Mouse (Mus musculus) gastrocnemius, postnatal 14 days (tissue): Measurements from ENCODE around the gene Rad17. TPM values are rescaled to one million over a fixed set of nuclear protein-coding genes. Genes with fewer than 3 reads are reported as not detected.
A peak's percentile ranks its signal among the peaks of the same experiment; 100 is the strongest.

Experiments used
- DNase-seq: peaks from one replicate; pipeline ENCODE4 v3.0.0; 2021; ENCODE audit warnings: mixed read lengths
- intact Hi-C: fragments of 180-260 bp; cut with DNase I; formaldehyde crosslinking; loops from one replicate; pipeline ENCODE4 v1.15.1; 2025; ENCODE audit warnings: low total_unique reads
- total RNA-seq, 2 experiments: library from RNA; stranded (reverse); gene quantifications; 2 replicates each; pipeline ENCODE4 v1.2.3; 2021

Gene Rad17
- total RNA-seq, 2 experiments from 2014 or later: 8.3 to 9.0 TPM

- intact Hi-C loops: no loop called here
- DNase-seq: no peak
Observed at GRCm38 (mm10) chr13:100617583-100617982, 33.3 kb downstream of the Rad17 start.

GRCm38 (mm10) chr13:100616181-100617087 is 34.4 kb downstream of the Rad17 start, which contains the start of gene Marveld2:
TSS of gene Marveld2 (minus strand) at chr13:100616971.
- intact Hi-C loops: no loop called here

GRCm38 (mm10) chr13:100612903-100613302 is 37.9 kb downstream of the Rad17 start:
- intact Hi-C loops: no loop called here
- DNase-seq: no peak

More at GRCm38 (mm10) chr13:100616181-100617087, 34.4 kb downstream of the Rad17 start, which contains the start of gene Marveld2:
- DNase-seq: peak; percentile 44

GRCm38 (mm10) chr13:100612251-100612650 is 38.6 kb downstream of the Rad17 start:
- DNase-seq: no peak

GRCm38 (mm10) chr13:100611266-100611665 is 39.6 kb downstream of the Rad17 start:
- intact Hi-C loops: no loop called here
- DNase-seq: no peak

More at GRCm38 (mm10) chr13:100612251-100612650, 38.6 kb downstream of the Rad17 start:
- intact Hi-C loops: no loop called here

- no peak for DNase-seq
- intact Hi-C loops: no loop called here
Observed at GRCm38 (mm10) chr13:100607756-100608155, 43.1 kb downstream of the Rad17 start.

- intact Hi-C loops: no loop called here
- no peak for DNase-seq
Observed at GRCm38 (mm10) chr13:100605845-100606244, 45.0 kb downstream of the Rad17 start.

GRCm38 (mm10) chr13:100603738-100604095 is 47.1 kb downstream of the Rad17 start:
- intact Hi-C loops: no loop called here
- no peak for DNase-seq

- intact Hi-C loops: no loop called here
- no peak for DNase-seq
Observed at GRCm38 (mm10) chr13:100603031-100603737, 47.7 kb downstream of the Rad17 start.

- no peak for DNase-seq
- intact Hi-C loops: no loop called here
Observed at GRCm38 (mm10) chr13:100602239-100602902, 48.5 kb downstream of the Rad17 start.

- intact Hi-C loops: no loop called here
Observed at GRCm38 (mm10) chr13:100601034-100601433, 49.8 kb downstream of the Rad17 start.

GRCm38 (mm10) chr13:100600317-100600716 is 50.5 kb downstream of the Rad17 start:
- intact Hi-C loops: no loop called here
- no peak for DNase-seq

More at GRCm38 (mm10) chr13:100601034-100601433, 49.8 kb downstream of the Rad17 start:
- no peak for DNase-seq

- intact Hi-C loops: no loop called here
- no peak for DNase-seq
Observed at GRCm38 (mm10) chr13:100597284-100597683, 53.6 kb downstream of the Rad17 start.

- DNase-seq: no peak
- intact Hi-C loops: no loop called here
Observed at GRCm38 (mm10) chr13:100595552-100595885, 55.3 kb downstream of the Rad17 start.

GRCm38 (mm10) chr13:100594838-100595551 is 55.9 kb downstream of the Rad17 start:
- no peak for DNase-seq
- intact Hi-C loops: no loop called here

- no peak for DNase-seq
- intact Hi-C loops: no loop called here
Observed at GRCm38 (mm10) chr13:100594041-100594792, 56.6 kb downstream of the Rad17 start.

GRCm38 (mm10) chr13:100588646-100589045 is 62.2 kb downstream of the Rad17 start:
- intact Hi-C loops: no loop called here
- DNase-seq: no peak

- intact Hi-C loops: no loop called here
Observed at GRCm38 (mm10) chr13:100582144-100582543, 68.7 kb downstream of the Rad17 start.

GRCm38 (mm10) chr13:100581701-100582100 is 69.2 kb downstream of the Rad17 start:
- intact Hi-C loops: no loop called here
- no peak for DNase-seq

More at GRCm38 (mm10) chr13:100582144-100582543, 68.7 kb downstream of the Rad17 start:
- no peak for DNase-seq
